Comparison of ENCODE assay signal across 1 mouse cellular context in the genomic region with DNA sequence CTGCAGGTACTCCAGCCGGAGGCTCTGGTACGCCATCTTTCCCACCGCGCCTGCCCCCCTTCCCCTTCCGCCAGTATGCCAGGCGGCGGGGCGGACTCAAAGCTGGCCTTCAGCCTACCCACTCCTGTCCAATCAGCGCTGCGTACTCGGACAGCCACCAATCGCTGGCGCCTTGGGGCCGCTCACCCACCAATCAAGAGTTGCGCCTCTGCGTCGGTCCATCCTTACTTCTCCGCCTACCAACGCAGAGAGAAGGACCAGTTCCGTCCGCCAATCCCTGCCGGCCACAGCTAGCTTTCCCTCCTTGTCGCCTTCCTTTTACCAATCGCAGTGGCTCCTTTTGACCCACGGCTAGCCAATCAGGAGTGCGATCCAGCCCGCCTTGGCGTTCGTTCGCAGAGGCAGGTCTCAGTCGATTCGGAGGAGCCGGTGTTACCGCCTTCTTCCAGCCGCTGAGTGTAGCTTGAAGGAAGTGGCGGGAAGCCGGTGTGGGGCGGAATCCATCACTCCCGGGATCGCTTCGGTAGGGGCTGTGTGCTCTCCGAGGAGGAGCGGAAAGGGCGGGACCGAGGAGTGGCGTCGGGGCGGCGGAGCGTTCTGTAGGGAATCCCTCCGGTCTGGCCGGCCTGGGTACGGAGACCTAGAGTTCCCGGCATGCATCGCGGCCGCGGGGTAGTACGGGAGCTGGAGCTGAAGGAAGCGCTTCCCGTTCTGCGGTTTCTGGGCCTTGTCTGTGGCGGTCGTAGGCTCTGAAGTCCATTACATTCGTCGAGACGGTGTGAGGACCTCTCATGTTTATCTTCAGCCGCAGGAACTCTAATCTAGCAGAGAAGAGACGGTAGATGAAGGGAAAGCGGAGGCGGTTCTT.
TF ChIP-seq lines count a peak whose summit lies in the region.

A gene (plus strand): TSS at position 411 of the 868 bp plus-strand sequence.
A gene (minus strand): TSS at position 641 of the 868 bp plus-strand sequence.

TF ChIP-seq in MEL, 35 proteins besides CTCF, POLR2A, EP300 and RAD21 (continued from another document):
- TF ChIP-seq ZNF384 (IDR thresholded peaks at IDR 0.05; ENCODE audit: low read depth, low read length) (no peak), SMC3 (IDR thresholded peaks at IDR 0.05; ENCODE audit: low read depth, low read length) (no peak), CHD1 (IDR thresholded peaks at IDR 0.05; ENCODE audit: low read depth, low read length) (no peak), ZC3H11A (IDR thresholded peaks at IDR 0.05; ENCODE audit: low read depth, low read length) (no peak), MAZ (IDR thresholded peaks at IDR 0.05; ENCODE audit: low read depth, low read length) (0 out of 2 replicates have a peak, but pooled peaks have one; percentile 48), MYC (IDR thresholded peaks at IDR 0.05; ENCODE audit: low read depth, low read length) (0 out of 2 replicates have a peak, but pooled peaks have one; percentile 42), POLR2AphosphoS2 (IDR thresholded peaks at IDR 0.05; ENCODE audit: low read length) (peak; percentile 95), TBP (IDR thresholded peaks at IDR 0.05; ENCODE audit: low read depth, low read length) (peak; percentile 67), USF2 (IDR thresholded peaks at IDR 0.05; ENCODE audit: borderline replicate concordance in 1 of 2, insufficient read depth in 1 of 2, low read depth in 1 of 2, low read length in 2 of 2) (no peak), MYB (IDR thresholded peaks at IDR 0.05; ENCODE audit: low read depth, low read length) (no peak), GABPA (IDR thresholded peaks at IDR 0.05; ENCODE audit: low read depth, low read length) (no peak), E2F4 (IDR thresholded peaks at IDR 0.05; ENCODE audit: borderline replicate concordance, low read depth, low read length) (peak; percentile 92; the same call in 1 of the 2 replicates), NELFE (IDR thresholded peaks at IDR 0.05; ENCODE audit: low read depth, low read length) (peak; percentile 81), BHLHE40 (IDR thresholded peaks at IDR 0.05; ENCODE audit: borderline replicate concordance, low read depth, low read length) (no peak), MXI1 (IDR thresholded peaks at IDR 0.05; ENCODE audit: low read depth, low read length) (peak; percentile 65), RCOR1 (IDR thresholded peaks at IDR 0.05; ENCODE audit: low read depth, low read length) (no peak), MEF2A (IDR thresholded peaks at IDR 0.05; ENCODE audit: extremely low read depth, insufficient replicate concordance, low read depth, low read length, poor library complexity, severe bottlenecking) (no peak), SIN3A (IDR thresholded peaks at IDR 0.05; ENCODE audit: low read length) (peak; percentile 89), MAFK (IDR thresholded peaks at IDR 0.05; ENCODE audit: borderline replicate concordance, low read depth, low read length) (no peak), GATA1 (IDR thresholded peaks at IDR 0.05; ENCODE audit: low read depth, low read length) (0 out of 2 replicates have a peak, but pooled peaks have one; percentile 9), KAT2A (conservative IDR thresholded peaks at IDR 0.05; ENCODE audit: low read depth, low read length) (peak; percentile 91), TAL1 (IDR thresholded peaks at IDR 0.05; ENCODE audit: low read length) (peak; percentile 29), ELF1 (IDR thresholded peaks at IDR 0.05; ENCODE audit: low read depth, low read length) (peak; percentile 96)
